In the genomic region with DNA sequence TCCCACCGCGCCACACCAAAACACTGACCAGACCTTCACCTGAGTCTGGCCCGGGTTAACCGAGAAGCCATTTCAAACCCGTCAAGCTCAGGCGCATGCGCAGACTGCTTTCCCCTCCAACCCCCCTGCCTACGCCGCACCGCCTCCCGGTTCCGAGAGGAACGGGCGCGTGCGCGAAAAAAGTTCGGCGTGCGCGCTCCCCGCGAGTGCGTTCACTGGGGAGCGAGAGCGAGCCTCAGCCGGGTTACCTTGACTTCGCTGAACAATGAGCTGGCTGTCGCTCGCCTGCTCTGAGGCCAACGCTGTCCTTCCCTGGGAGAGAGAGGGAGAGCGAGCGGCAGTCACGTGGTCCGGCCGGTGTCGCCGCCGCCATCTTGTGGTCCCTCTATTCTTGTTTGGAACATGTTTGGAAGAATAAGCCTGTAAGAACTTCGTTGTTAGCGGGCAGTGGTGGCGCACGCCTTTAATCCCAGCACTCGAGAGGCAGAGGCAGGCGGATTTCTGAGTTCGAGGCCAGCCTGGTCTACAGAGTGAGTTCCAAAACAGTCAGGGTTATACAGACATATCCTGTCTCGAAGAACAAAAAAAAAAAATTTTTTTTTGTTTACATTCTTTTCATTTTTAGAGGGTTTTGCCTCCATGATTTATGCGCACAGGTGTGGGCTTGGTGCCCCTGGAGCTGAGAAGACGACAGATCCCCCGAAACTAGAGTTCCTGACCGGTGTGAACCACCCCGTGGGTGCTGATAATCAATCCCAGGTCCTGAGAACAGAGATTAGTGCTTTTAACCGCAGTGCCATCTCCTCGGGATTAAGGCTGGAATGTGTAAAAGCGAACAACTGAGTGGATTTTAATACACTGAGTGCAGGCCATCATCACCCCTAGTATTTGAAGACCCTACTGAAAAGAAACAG, we compare ENCODE assay signal across 8 mouse cellular contexts. TPM values are rescaled to one million over a fixed set of nuclear protein-coding genes. Genes with fewer than 3 reads are reported as not detected.
DNase-seq lines count a peak whose midpoint lies in the region; ATAC-seq lines count a peak whose summit lies in the region.

A gene (minus strand): TSS at position 110 of the 914 bp plus-strand sequence.

- whole genome bisulfite sequencing in heart, embryonic 14.5 days = 2% methylated on average over 55 of the region's 55 CpGs
- 1% methylated on average over 55 of the region's 55 CpGs for WGBS in liver, embryonic 13.5 days (ENCODE audit: insufficient replicate concordance)
- WGBS in stomach, embryonic 16.5 days = 1% methylated on average over 55 of the region's 55 CpGs

- no peaks in the 10 kb centered on the region for H3K9me3 ChIP-seq in heart, embryonic 14.5 days (ENCODE audit: control insufficient read depth, low read length)
- H3K9me3 ChIP-seq in liver, embryonic 13.5 days (replicated peaks) = no peaks in the 10 kb centered on the region
- no peaks in the 10 kb centered on the region for H3K9me3 ChIP-seq in stomach, embryonic 16.5 days (replicated peaks; ENCODE audit: control insufficient read depth, low read length)

- ATAC-seq in CD4-positive, CD25-positive, alpha-beta regulatory T cell, adult 4 months = peak; percentile 98
- peak; percentile 97 for ATAC-seq in heart, embryonic 14.5 days (ENCODE audit: insufficient number of reproducible peaks, insufficient read depth, low FRiP score, low read depth)
- peak; percentile 97 for ATAC-seq in liver, embryonic 13.5 days (ENCODE audit: low read depth)
- ATAC-seq in stomach, embryonic 16.5 days (ENCODE audit: insufficient read depth, low FRiP score) = peak; percentile 99

- peak within 1 kb of the TSS; percentile 99 for H3K27ac ChIP-seq in heart, embryonic 14.5 days (replicated peaks in 1 of 2; ENCODE audit: control insufficient read depth in 1 of 2, insufficient read depth in 1 of 2, low read depth in 2 of 2, low read length in 2 of 2)
- peak within 1 kb of the TSS; percentile 98 for H3K27ac ChIP-seq in liver, embryonic 13.5 days
- H3K27ac ChIP-seq in stomach, embryonic 16.5 days (ENCODE audit: low read length) = peak within 1 kb of the TSS; percentile 94

- H3K4me2 ChIP-seq in heart, embryonic 14.5 days (ENCODE audit: low read length) = peak within 1 kb of the TSS; percentile 85
- peak within 1 kb of the TSS; percentile 86 for H3K4me2 ChIP-seq in liver, embryonic 13.5 days
- peak within 1 kb of the TSS; percentile 73 for H3K4me2 ChIP-seq in stomach, embryonic 16.5 days (ENCODE audit: low read depth, low read length)

- peaks cover 35% of the 10 kb centered on the region for H3K36me3 ChIP-seq in heart, embryonic 14.5 days (ENCODE audit: control insufficient read depth, insufficient read depth, low read length)
- H3K36me3 ChIP-seq in liver, embryonic 13.5 days = peaks cover 28% of the 10 kb centered on the region
- H3K36me3 ChIP-seq in stomach, embryonic 16.5 days (ENCODE audit: control insufficient read depth, insufficient read depth, low read length) = peaks cover 20% of the 10 kb centered on the region; the same call in 1 of the 2 replicates

- H3K9ac ChIP-seq in heart, embryonic 14.5 days (ENCODE audit: low read length) = peak within 1 kb of the TSS; percentile 99
- peak within 1 kb of the TSS; percentile 98 for H3K9ac ChIP-seq in liver, embryonic 13.5 days
- H3K9ac ChIP-seq in stomach, embryonic 16.5 days (ENCODE audit: low read length) = peak within 1 kb of the TSS; percentile 99

- H3K4me3 ChIP-seq in heart, embryonic 14.5 days (ENCODE audit: control insufficient read depth in 1 of 2, insufficient read depth in 1 of 2, low read depth in 1 of 2, low read length in 2 of 2) = peak within 1 kb of the TSS; percentile 97 to 99
- H3K4me3 ChIP-seq in liver, embryonic 13.5 days (replicated peaks) = peak within 1 kb of the TSS; percentile 98
- peak within 1 kb of the TSS; percentile 95 for H3K4me3 ChIP-seq in stomach, embryonic 16.5 days (replicated peaks; ENCODE audit: low read length)

- peak; percentile 97 for DNase-seq in c-Kit-negative CD71-positive TER-119-positive erythroid progenitor cells, embryonic 14.5 days (ENCODE audit: low read depth, low spot score)
- peak; percentile 95 for DNase-seq in fibroblast of lung, adult 2 months (ENCODE audit: low read depth)
- DNase-seq in kidney, postnatal 14 days = peak; percentile 99
- DNase-seq in liver, embryonic 13.5 days = peak; percentile 98
- peak; percentile 100 for DNase-seq in neural tube, embryonic 10.5 days (ENCODE audit: extremely low spot score, low spot score)

- peaks cover 5 to 27% of the 10 kb centered on the region in 2 experiments for H3K4me1 ChIP-seq in heart, embryonic 14.5 days (ENCODE audit: control insufficient read depth in 2 of 2, insufficient read depth in 2 of 2, low read length in 2 of 2)
- H3K4me1 ChIP-seq in liver, embryonic 13.5 days (replicated peaks) = peaks cover 37% of the 10 kb centered on the region
- peaks cover 6% of the 10 kb centered on the region for H3K4me1 ChIP-seq in stomach, embryonic 16.5 days (ENCODE audit: control insufficient read depth, insufficient read depth, low read length)

- no peaks in the 10 kb centered on the region for H3K27me3 ChIP-seq in heart, embryonic 14.5 days (ENCODE audit: control insufficient read depth, insufficient read depth, low read length)
- H3K27me3 ChIP-seq in liver, embryonic 13.5 days = no peaks in the 10 kb centered on the region
- no peaks in the 10 kb centered on the region for H3K27me3 ChIP-seq in stomach, embryonic 16.5 days (ENCODE audit: control insufficient read depth, insufficient read depth, low read length)

RNA-seq across cellular contexts. Expression of the gene that starts here (rescaled TPM):
- 100 to 1,000 TPM; 113 to 124 TPM for polyA plus RNA-seq in CD4-positive, CD25-positive, alpha-beta regulatory T cell, adult 4 months (2017; shearing (Covaris generic))
- polyA plus RNA-seq in heart, embryonic 14.5 days (2014; fragmentation: Nextera tagmentation; extraction: Ambion mirVana) = 90.8 and 93.4 TPM in 2 replicates
- polyA plus RNA-seq in liver, embryonic 13.5 days (2015; fragmentation: Nextera tagmentation; extraction: Ambion mirVana) = 56.2 and 68.4 TPM in 2 replicates
- polyA plus RNA-seq in stomach, embryonic 16.5 days (2015; fragmentation: Nextera tagmentation; extraction: Ambion mirVana) = 103 TPM in 2 replicates

Comparison
In these comparisons a context has a peak if more than half of its experiments do, and no peak if none do; other contexts are left out.
1. Peak in every context shown above with its lines: DNase-seq, ATAC-seq, H3K4me3 ChIP-seq and H3K27ac ChIP-seq.